Mouse (Mus musculus) heart, postnatal 0 days (tissue): ENCODE results near the gene Dkkl1. TPM values are rescaled to one million over a fixed set of nuclear protein-coding genes. Genes with fewer than 3 reads are reported as not detected.
A peak's percentile ranks its signal among the peaks of the same experiment; 100 is the strongest.
"Not testable (repeated sequence)": the region's sequence is repeated elsewhere in the genome, so short reads cannot be mapped to it uniquely, and the experiment has no call there.

Experiments used
- ATAC-seq: fragments of 200-750 bp; cut with Nextera tagmentation; 2 replicates; pipeline ENCODE4 v1.8.0; 2017; ENCODE audit warnings: low read depth, moderate number of reproducible peaks, moderate library complexity; ENCODE audit not compliant: insufficient read depth
- DNase-seq: peaks from one replicate; pipeline ENCODE4 v3.0.0-alpha.2; 2016; ENCODE audit warnings: low spot score
- H3K27ac ChIP-seq: fragments of 300-500 bp; sonication (generic); 2 replicates; pipeline ENCODE4 v1.5.1; 2014; ENCODE audit warnings: low read depth, mild to moderate bottlenecking
- H3K27me3 ChIP-seq: fragments of 300-500 bp; sonication (generic); 2 replicates; pipeline ENCODE4 v1.6.1; 2014; ENCODE audit warnings: low read length, mixed read lengths; ENCODE audit not compliant: control insufficient read depth, insufficient read depth
- H3K36me3 ChIP-seq: fragments of 300-500 bp; sonication (generic); replicated peaks from 2 replicates; pipeline ENCODE4 v1.6.1; 2014; ENCODE audit warnings: low read length, mixed read lengths; ENCODE audit not compliant: control insufficient read depth, insufficient read depth
- H3K4me1 ChIP-seq: fragments of 300-500 bp; sonication (generic); 2 replicates; pipeline ENCODE4 v1.6.1; 2014; ENCODE audit warnings: antibody characterized with exemption; ENCODE audit not compliant: control insufficient read depth, insufficient read depth
- H3K4me2 ChIP-seq: fragments of 300-500 bp; sonication (generic); 2 replicates; pipeline ENCODE4 v1.6.1; 2014; ENCODE audit warnings: low read depth, mild to moderate bottlenecking, low read length, moderate library complexity
- H3K4me3 ChIP-seq: fragments of 300-500 bp; sonication (generic); 2 replicates; pipeline ENCODE4 v1.5.1; 2014; ENCODE audit warnings: low read depth, low read length
- H3K9ac ChIP-seq: fragments of 300-500 bp; sonication (generic); replicated peaks from 2 replicates; pipeline ENCODE4 v1.6.1; 2014; ENCODE audit warnings: low read depth, low read length, mixed read lengths
- H3K9me3 ChIP-seq: fragments of 300-500 bp; sonication (generic); replicated peaks from 2 replicates; pipeline ENCODE4 v1.6.1; 2016; ENCODE audit warnings: low read length; ENCODE audit not compliant: control insufficient read depth
- CTCF ChIP-seq: IDR thresholded peaks from 2 replicates; pipeline ENCODE4 v1.5.1; 2016; ENCODE audit warnings: antibody characterized with exemption, control low read depth, low read depth
- EP300 ChIP-seq: IDR thresholded peaks from 2 replicates; pipeline ENCODE4 v1.6.1; 2016; ENCODE audit warnings: antibody characterized with exemption, low read depth
- WGBS: fragments of 180-500 bp; shearing (Covaris S2); extraction: QIAGEN DNeasy Blood & Tissue Kit; methylation state at CpG from one replicate; pipeline ENCODE4 v1.1.7; 2014; 5-methylcytosine and 5-hydroxymethylcytosine counted together
- polyA plus RNA-seq: library from polyadenylated mRNA; unstranded; fragments of >200 nt; fragmentation: Nextera tagmentation; extraction: Ambion mirVana; gene quantifications from 2 replicates; pipeline ENCODE4 v1.2.1, GENCODE M21; 2015
- total RNA-seq: library from RNA; depleted of rRNA; stranded (reverse); fragments of >200 nt; gene quantifications from 2 replicates; pipeline ENCODE4 v1.2.3, GENCODE M21; 2014; ENCODE audit warnings: low replicate concordance

Dkkl1 gene
- total and polyA plus RNA-seq, 2 experiments from 2014 or later, result not detected

- ATAC-seq (no peak), DNase-seq (no peak)
- peaks cover 19% of the 10 kb centered on the region for H3K9me3 ChIP-seq
- no peak overlapping the region for H3K9ac ChIP-seq
- no peaks in the 10 kb centered on the region for H3K4me1 ChIP-seq
- 6% methylated on average over 27 of the region's 29 CpGs for WGBS
- peak overlapping the region; percentile 16; the same call in 1 of the 2 replicates for H3K4me3 ChIP-seq
- no peaks in the 10 kb centered on the region for H3K36me3 ChIP-seq
- H3K4me2 ChIP-seq, result no peak overlapping the region
- peaks cover 68% of the 10 kb centered on the region for H3K27me3 ChIP-seq
- no peak overlapping the region for H3K27ac ChIP-seq
- no peak for TF ChIP-seq EP300
- TF ChIP-seq CTCF, result no peak
Measured at GRCm38 (mm10) chr7:45174567-45175280, 37.2 kb downstream of the Dkkl1 start.

- 43% methylated on average over 1 of the region's 1 CpGs for WGBS
- not testable (repeated sequence) for H3K27ac ChIP-seq, H3K4me2 ChIP-seq, H3K4me3 ChIP-seq, H3K4me1 ChIP-seq, ATAC-seq, H3K9ac ChIP-seq, DNase-seq, H3K36me3 ChIP-seq
- Histone ChIP-seq H3K9me3 (peaks cover 28% of the 10 kb centered on the region), H3K27me3 (peaks cover 68% of the 10 kb centered on the region)
- TF ChIP-seq CTCF, result peak; percentile 43
Measured at GRCm38 (mm10) chr7:45173772-45174171, 38.2 kb downstream of the Dkkl1 start.

- peaks cover 32% of the 10 kb centered on the region for H3K9me3 ChIP-seq
- H3K27me3 ChIP-seq, result peaks cover 68% of the 10 kb centered on the region
- no peak overlapping the region for H3K27ac ChIP-seq
- H3K9ac ChIP-seq, result no peak overlapping the region
- no peak overlapping the region for H3K4me3 ChIP-seq
- DNase-seq (no peak), ATAC-seq (no peak)
- H3K4me2 ChIP-seq, result no peak overlapping the region
- TF ChIP-seq CTCF (no peak), EP300 (no peak)
- 56% methylated on average over 7 of the region's 7 CpGs for WGBS
- H3K4me1 ChIP-seq, result no peaks in the 10 kb centered on the region
- H3K36me3 ChIP-seq, result 0 out of 2 replicates have a peak, but pooled peaks cover 3% of the 10 kb centered on the region
Measured at GRCm38 (mm10) chr7:45172974-45173373, 39.0 kb downstream of the Dkkl1 start.

GRCm38 (mm10) chr7:45169495-45169894 is 42.5 kb downstream of the Dkkl1 start:
- Histone ChIP-seq H3K9ac (no peak overlapping the region), H3K36me3 (0 out of 2 replicates have a peak, but pooled peaks cover 3% of the 10 kb centered on the region), H3K27ac (no peak overlapping the region), H3K9me3 (peaks cover 32% of the 10 kb centered on the region), H3K27me3 (peaks cover 65% of the 10 kb centered on the region), H3K4me2 (no peak overlapping the region), H3K4me1 (0 out of 2 replicates have a peak, but pooled peaks cover 6% of the 10 kb centered on the region), H3K4me3 (peak overlapping the region; percentile 8)
- TF ChIP-seq EP300 (no peak), CTCF (no peak)
- DNase-seq, result no peak
- 83% methylated on average over 3 of the region's 3 CpGs for WGBS
- ATAC-seq, result no peak

GRCm38 (mm10) chr7:45168656-45169055 is 43.3 kb downstream of the Dkkl1 start:
- 0 out of 2 replicates have a peak overlapping the region, but pooled peaks have one; percentile 11 for H3K4me3 ChIP-seq
- TF ChIP-seq EP300 (no peak), CTCF (no peak)
- whole genome bisulfite sequencing, result 7% methylated on average over 24 of the region's 24 CpGs
- 0 out of 2 replicates have a peak, but pooled peaks cover 3% of the 10 kb centered on the region for H3K36me3 ChIP-seq
- H3K4me1 ChIP-seq, result 0 out of 2 replicates have a peak, but pooled peaks cover 6% of the 10 kb centered on the region
- H3K9me3 ChIP-seq, result peaks cover 32% of the 10 kb centered on the region
- DNase-seq (no peak), ATAC-seq (no peak)
- H3K4me2 ChIP-seq, result no peak overlapping the region
- H3K27ac ChIP-seq, result no peak overlapping the region
- H3K27me3 ChIP-seq, result peaks cover 67% of the 10 kb centered on the region
- H3K9ac ChIP-seq, result no peak overlapping the region
